Mouse (Mus musculus) kidney, embryonic 14.5 days (tissue): ENCODE measurements around the gene Tie1. TPM values are rescaled to one million over a fixed set of nuclear protein-coding genes. Genes with fewer than 3 reads are reported as not detected.

ENCODE experiments used
- ATAC-seq: fragments of 200-750 bp; cut with Nextera tagmentation; 2 replicates; pipeline ENCODE4 v1.8.0; 2017; ENCODE audit warnings: moderate number of reproducible peaks, mild to moderate bottlenecking, moderate TSS enrichment, moderate library complexity; ENCODE audit not compliant: low FRiP score, low TSS enrichment
- H3K27ac ChIP-seq: fragments of 300-500 bp; sonication (generic); 2 replicates; pipeline ENCODE4 v1.5.1; 2014; ENCODE audit warnings: low read depth, mild to moderate bottlenecking, low read length, moderate library complexity, mixed read lengths
- H3K27me3 ChIP-seq: fragments of 300-500 bp; sonication (generic); 2 replicates; pipeline ENCODE4 v1.6.1; 2014; ENCODE audit warnings: mild to moderate bottlenecking, low read length; ENCODE audit not compliant: control insufficient read depth, insufficient read depth
- H3K36me3 ChIP-seq: fragments of 300-500 bp; sonication (generic); 2 replicates; pipeline ENCODE4 v1.6.1; 2014; ENCODE audit warnings: low read length, mixed read lengths; ENCODE audit not compliant: control insufficient read depth, insufficient read depth
- H3K4me1 ChIP-seq: fragments of 300-500 bp; sonication (generic); 2 replicates; pipeline ENCODE4 v1.6.1; 2014; ENCODE audit warnings: low read length, mixed read lengths; ENCODE audit not compliant: control insufficient read depth, insufficient read depth
- H3K4me2 ChIP-seq: fragments of 300-500 bp; sonication (generic); replicated peaks from 2 replicates; pipeline ENCODE4 v1.6.1; 2014; ENCODE audit warnings: low read depth, mild to moderate bottlenecking, low read length
- H3K4me3 ChIP-seq: fragments of 300-500 bp; sonication (generic); 2 replicates; pipeline ENCODE4 v1.5.1; 2014; ENCODE audit warnings: mild to moderate bottlenecking, low read length
- H3K9ac ChIP-seq: fragments of 300-500 bp; sonication (generic); 2 replicates; pipeline ENCODE4 v1.6.1; 2014; ENCODE audit warnings: low read depth, mild to moderate bottlenecking, low read length, moderate library complexity
- H3K9me3 ChIP-seq: fragments of 300-500 bp; sonication (generic); 2 replicates; pipeline ENCODE4 v1.6.1; 2016; ENCODE audit warnings: low read length; ENCODE audit not compliant: control insufficient read depth
- WGBS: fragments of 180-500 bp; shearing (Covaris S2); extraction: QIAGEN DNeasy Blood & Tissue Kit; methylation state at CpG from one replicate; pipeline ENCODE4 v1.1.7; 2014; 5-methylcytosine and 5-hydroxymethylcytosine counted together
- polyA plus RNA-seq: library from polyadenylated mRNA; unstranded; fragments of >200 nt; fragmentation: Nextera tagmentation; extraction: Ambion mirVana; gene quantifications from 2 replicates; pipeline ENCODE4 v1.2.1, GENCODE M21; 2014

The Tie1 gene
- polyA plus RNA-seq, 1 experiment from 2014 or later: 30.4 TPM

DNA sequence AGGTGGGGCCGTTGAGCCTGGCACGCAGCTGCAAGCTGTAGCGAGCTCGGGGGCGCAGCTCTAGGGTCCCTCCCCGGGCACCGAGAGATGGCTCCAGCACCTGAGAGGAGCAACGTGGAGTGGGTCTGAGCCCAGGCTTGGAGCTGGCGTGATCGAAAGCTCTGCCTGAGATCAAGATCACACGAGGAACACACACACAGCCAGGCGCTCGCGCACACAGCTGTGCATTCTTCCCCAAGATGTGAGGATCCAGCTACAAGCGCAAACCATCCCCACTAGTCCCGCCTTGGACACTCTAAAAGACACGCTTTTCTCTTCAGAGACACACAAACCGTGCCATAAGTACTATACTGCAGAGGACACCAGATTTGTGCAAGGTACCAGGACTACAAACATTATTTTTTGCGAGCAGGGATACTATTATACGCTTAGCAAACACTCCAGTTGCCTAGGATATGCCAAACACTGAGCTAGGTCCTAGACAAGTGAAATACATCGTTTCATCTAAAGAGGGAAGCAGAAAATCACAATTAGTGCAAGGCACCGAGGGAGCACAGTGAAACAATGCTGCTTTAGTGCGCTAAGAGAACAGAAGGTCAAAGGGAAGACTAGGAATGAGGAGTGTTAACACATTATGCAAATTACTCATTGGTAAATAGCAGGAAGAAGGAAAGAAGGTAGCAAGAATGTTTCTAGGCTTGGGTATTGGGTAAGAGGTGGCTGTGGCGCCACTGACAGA lies 43.3 kb downstream of the Tie1 start:
- H3K9ac ChIP-seq: peak overlapping the region; percentile 53; the same call in 1 of the 2 replicates
- 42% methylated on average over 24 of the region's 24 CpGs for WGBS
- no peaks in the 10 kb centered on the region for H3K27me3 ChIP-seq
- H3K27ac ChIP-seq: no peak overlapping the region
- H3K4me1 ChIP-seq: no peaks in the 10 kb centered on the region
- peak overlapping the region; percentile 42 for H3K4me3 ChIP-seq
- H3K4me2 ChIP-seq: peak overlapping the region; percentile 78
- H3K9me3 ChIP-seq: no peaks in the 10 kb centered on the region
- H3K36me3 ChIP-seq: no peaks in the 10 kb centered on the region
- ATAC-seq: 0 out of 2 replicates have a peak, but pooled peaks have one; percentile 43

DNA sequence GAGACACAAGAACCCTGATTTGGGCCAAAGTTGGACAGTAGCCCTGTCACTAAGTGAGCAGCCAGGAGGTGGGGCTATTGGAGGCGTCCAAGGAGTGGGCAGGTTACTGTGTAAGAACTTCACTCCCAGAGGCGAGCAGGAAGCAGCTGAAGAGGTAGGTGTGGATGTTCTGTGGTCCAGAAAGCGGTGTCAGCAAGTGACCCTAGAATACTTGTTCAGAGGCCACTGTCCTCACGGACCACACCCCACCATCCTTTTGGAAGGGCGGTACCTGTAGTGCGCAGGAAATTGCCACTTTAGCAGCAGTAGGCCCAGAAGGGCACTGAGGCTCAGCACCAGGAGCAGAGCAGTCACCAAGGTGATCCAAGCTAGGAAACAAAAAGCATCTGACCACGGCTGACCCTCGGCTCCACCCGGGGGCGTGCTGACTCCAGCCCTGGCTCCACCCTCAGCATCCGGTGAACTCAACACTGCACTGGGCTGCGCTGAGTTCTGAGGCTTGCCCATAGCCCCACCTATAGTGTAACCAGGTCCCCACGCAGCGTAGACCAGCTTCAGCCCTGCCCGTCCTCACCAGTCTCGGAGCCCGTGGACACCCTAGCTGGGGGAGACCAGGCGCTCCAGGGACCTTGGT lies 44.0 kb downstream of the Tie1 start:
- Histone ChIP-seq H3K27ac (no peak overlapping the region), H3K4me1 (no peaks in the 10 kb centered on the region), H3K4me3 (peak overlapping the region; percentile 42), H3K9ac (peak overlapping the region; percentile 53; the same call in 1 of the 2 replicates), H3K36me3 (no peaks in the 10 kb centered on the region), H3K9me3 (no peaks in the 10 kb centered on the region), H3K4me2 (peak overlapping the region; percentile 78), H3K27me3 (no peaks in the 10 kb centered on the region)
- WGBS: 24% methylated on average over 18 of the region's 18 CpGs
- peak; percentile 85 for ATAC-seq

DNA sequence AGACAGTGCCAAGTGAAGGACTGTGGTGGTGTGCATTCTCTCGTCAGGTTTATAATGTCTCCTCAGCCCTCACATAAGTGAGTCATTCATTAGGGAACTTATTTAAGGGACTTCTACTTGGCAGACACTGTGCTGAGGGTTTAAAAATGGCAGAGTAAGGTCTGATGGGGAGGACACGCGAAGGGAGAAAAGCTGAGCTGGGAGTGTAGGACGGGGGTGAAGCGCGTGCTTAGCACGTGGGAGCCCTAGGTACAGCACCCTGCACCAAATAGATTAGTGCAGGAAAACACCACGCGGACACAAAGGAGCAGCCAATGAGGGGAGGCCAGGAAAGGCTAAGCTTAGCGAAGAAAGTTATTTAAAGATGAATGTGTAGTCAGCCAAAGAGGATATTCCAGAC lies 44.8 kb downstream of the Tie1 start:
- H3K27me3 ChIP-seq: no peaks in the 10 kb centered on the region
- no peak overlapping the region for H3K9ac ChIP-seq
- WGBS: 89% methylated on average over 10 of the region's 10 CpGs
- no peak for ATAC-seq
- no peak overlapping the region for H3K4me3 ChIP-seq
- H3K4me1 ChIP-seq: no peaks in the 10 kb centered on the region
- no peak overlapping the region for H3K4me2 ChIP-seq
- no peaks in the 10 kb centered on the region for H3K36me3 ChIP-seq
- H3K9me3 ChIP-seq: no peaks in the 10 kb centered on the region
- no peak overlapping the region for H3K27ac ChIP-seq

DNA sequence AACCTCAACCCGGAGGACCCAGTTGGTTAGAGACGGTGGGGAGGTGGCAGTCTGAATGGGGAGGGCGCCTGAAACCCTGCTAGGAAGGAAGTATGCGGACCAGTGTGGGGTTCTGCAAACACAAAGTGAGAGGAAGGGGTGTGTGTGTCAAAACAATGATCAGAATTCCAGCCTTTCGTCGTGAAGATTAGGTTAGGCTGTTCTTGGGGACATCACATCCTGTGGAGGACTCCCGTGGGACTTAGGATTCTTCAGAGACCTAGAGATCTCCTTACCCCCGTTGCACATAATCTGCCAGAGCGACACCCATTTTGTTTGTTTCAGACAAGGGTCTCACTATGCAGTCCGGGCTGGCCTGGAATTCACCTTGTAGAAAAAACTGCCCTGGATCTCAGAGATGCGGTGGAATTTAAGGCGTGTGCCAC lies 52.0 kb downstream of the Tie1 start:
- 8% methylated on average over 12 of the region's 12 CpGs for WGBS
- ATAC-seq: no peak
- H3K4me2 ChIP-seq: peak overlapping the region; percentile 94
- peak overlapping the region; percentile 61 for H3K9ac ChIP-seq
- H3K27ac ChIP-seq: peak overlapping the region; percentile 84
- H3K9me3 ChIP-seq: no peaks in the 10 kb centered on the region
- peaks cover 20% of the 10 kb centered on the region for H3K4me1 ChIP-seq
- peak overlapping the region; percentile 73 for H3K4me3 ChIP-seq
- H3K36me3 ChIP-seq: peaks cover 29% of the 10 kb centered on the region
- H3K27me3 ChIP-seq: no peaks in the 10 kb centered on the region

DNA sequence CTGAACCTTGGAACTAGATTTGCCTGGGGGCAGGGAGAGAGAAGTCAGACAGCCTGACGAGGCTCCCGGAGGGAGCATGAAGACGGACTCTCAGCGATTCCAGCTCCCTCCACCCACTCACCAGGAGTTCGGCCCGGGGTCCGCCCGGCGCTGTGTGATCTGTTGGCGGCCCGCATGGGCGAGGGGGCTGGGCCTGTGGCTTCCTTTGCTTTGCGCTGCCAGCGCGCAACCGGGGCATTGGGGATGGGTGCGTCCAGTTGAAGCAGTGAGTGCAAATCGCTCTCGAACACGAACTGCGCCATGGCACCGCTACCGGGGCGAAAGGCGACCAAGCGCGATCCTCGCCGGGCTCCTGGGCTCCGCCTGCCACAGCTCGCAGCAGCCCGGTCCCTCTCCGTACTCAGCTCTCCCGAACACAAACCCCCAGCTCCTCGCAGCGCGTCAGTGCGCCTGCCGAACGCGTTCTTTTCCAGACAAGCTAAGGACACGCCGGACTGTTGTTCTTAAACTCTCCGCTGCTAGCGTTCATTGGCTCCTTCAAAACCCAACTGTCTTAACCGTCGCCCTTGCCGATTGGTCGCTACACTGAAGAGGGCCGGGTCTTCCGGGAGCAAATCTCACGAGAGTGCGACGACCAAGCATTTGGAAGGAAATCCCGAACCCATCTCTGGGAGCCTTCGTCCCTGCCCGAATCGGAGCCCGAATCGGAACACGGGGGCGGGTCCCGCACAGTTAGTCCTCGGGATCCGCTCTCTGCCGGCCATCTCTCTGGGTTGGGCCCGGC lies 52.8 kb downstream of the Tie1 start, which contains the start of gene Cdc20:
Cdc20 (minus strand) TSS at position 533 of the 784 bp plus-strand sequence.
- peak within 1 kb of the TSS; percentile 73 for H3K4me3 ChIP-seq
- WGBS: under 1% methylated on average over 65 of the region's 67 CpGs

DNA sequence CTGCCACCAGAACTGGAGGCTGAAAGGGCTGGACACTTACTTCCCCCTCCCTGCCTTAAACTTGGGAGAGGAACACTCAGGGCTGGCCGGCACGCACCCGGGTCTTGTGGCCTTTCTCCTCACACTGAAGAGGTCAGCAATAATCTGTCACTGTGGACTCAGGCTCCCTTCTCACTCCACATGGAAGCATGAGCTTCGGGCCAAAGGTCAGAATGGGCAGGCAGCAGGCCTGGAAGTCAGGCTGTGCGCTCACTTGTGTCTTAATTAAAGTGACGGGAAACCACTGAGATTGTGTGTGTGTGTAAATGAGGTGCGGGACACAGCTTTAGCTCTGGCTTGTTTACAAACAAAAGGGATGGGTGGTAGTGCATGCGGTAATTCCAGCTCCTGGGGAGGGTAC lies 57.5 kb downstream of the Tie1 start:
- Histone ChIP-seq H3K27ac (no peak overlapping the region), H3K4me1 (peaks cover 40% of the 10 kb centered on the region), H3K4me2 (no peak overlapping the region), H3K9me3 (no peaks in the 10 kb centered on the region), H3K4me3 (no peak overlapping the region), H3K9ac (no peak overlapping the region), H3K36me3 (peaks cover 56% of the 10 kb centered on the region), H3K27me3 (no peaks in the 10 kb centered on the region)
- ATAC-seq: no peak
- WGBS: 72% methylated on average over 8 of the region's 8 CpGs

More for the DNA sequence above, 52.8 kb downstream of the Tie1 start, which contains the start of gene Cdc20:
- Histone ChIP-seq H3K27ac (peak within 1 kb of the TSS; percentile 84), H3K27me3 (no peaks in the 10 kb centered on the region), H3K4me2 (peak within 1 kb of the TSS; percentile 94), H3K4me1 (peaks cover 20% of the 10 kb centered on the region), H3K9me3 (no peaks in the 10 kb centered on the region), H3K9ac (peak within 1 kb of the TSS; percentile 91), H3K36me3 (peaks cover 37% of the 10 kb centered on the region)
- peak; percentile 97 for ATAC-seq

DNA sequence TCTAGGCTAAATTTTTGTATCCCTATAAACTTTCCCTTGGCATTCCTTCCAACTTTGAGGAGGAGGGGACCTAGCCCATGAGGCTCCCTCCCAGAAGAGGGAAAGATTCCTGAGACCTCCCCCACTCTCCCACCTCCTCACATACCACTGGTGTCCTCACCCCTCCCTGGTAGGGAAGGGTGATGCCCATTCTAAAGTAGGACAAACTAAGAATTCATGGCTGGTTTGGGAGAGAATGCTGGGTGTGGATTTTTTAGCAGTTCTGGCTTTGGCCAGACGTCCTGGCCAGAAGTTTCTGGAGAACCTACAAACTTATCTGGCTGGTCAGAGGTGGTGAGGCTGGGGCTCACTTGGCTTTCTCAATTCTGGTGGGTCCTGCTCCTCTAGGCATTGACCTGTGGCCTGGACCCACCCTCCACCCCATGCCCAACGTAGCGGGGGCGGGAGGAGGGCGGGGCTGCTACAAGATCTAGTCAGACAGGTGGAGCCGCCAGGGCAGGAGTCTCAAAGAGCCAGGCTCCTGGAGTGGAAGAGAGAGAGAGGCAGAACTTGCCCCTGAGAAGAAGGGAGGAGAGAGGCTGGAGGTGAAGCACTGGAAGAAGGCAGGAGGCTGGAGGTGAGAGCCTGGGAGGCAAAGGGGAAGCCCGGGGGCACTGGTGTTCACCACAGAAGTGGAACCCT lies 60.5 kb downstream of the Tie1 start:
- H3K4me1 ChIP-seq: peaks cover 25% of the 10 kb centered on the region
- no peaks in the 10 kb centered on the region for H3K9me3 ChIP-seq
- peak overlapping the region; percentile 48; the same call in 1 of the 2 replicates for H3K27ac ChIP-seq
- H3K4me2 ChIP-seq: peak overlapping the region; percentile 79
- H3K4me3 ChIP-seq: peak overlapping the region; percentile 72; the same call in 1 of the 2 replicates
- H3K36me3 ChIP-seq: peaks cover 44% of the 10 kb centered on the region
- ATAC-seq: no peak
- H3K27me3 ChIP-seq: no peaks in the 10 kb centered on the region
- 42% methylated on average over 7 of the region's 7 CpGs for WGBS
- H3K9ac ChIP-seq: peak overlapping the region; percentile 77; the same call in 1 of the 2 replicates

DNA sequence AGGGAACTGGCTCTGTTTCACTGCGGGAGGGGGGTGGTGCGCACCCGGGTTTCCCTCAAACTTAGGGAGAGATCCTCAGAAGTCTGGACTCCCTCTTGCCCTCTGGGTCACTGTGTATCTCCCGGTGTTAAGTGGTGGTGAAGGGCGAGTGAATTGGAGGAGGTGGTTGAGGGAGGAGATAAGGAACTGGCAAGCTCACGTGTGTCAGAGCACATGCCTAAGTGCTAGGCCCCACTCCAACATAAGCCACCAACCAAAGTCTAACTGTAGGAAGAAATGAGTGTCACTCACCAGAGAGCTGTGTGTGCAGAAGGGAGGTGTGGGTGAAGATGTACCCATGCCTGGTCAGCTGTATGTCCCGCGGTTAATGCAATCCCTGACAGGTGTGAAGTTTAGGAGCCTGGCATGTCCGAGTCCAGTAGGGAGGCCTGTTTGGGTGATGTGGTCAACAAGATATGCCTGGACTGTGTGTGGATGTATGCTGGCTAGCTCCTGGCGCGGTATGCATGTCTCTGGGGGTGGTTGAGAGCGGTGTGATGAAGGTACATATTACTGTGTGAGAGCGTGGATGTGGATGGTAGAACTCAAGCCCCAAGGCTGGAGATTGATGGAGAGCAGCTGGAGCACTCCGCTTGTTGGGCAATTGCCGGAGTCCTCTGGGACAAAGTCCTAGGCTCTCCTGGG lies 61.2 kb downstream of the Tie1 start:
- H3K9me3 ChIP-seq: no peaks in the 10 kb centered on the region
- H3K9ac ChIP-seq: peak overlapping the region; percentile 77
- 35% methylated on average over 15 of the region's 15 CpGs for WGBS
- H3K27me3 ChIP-seq: no peaks in the 10 kb centered on the region
- peaks cover 37% of the 10 kb centered on the region for H3K36me3 ChIP-seq
- peak overlapping the region; percentile 79 for H3K4me2 ChIP-seq
- H3K27ac ChIP-seq: peak overlapping the region; percentile 48; the same call in 1 of the 2 replicates
- peak; percentile 12; the same call in 1 of the 2 replicates for ATAC-seq
- H3K4me1 ChIP-seq: peaks cover 25% of the 10 kb centered on the region
- H3K4me3 ChIP-seq: peak overlapping the region; percentile 72
